8 mouse cellular contexts compared by ENCODE assay signal in the genomic region with DNA sequence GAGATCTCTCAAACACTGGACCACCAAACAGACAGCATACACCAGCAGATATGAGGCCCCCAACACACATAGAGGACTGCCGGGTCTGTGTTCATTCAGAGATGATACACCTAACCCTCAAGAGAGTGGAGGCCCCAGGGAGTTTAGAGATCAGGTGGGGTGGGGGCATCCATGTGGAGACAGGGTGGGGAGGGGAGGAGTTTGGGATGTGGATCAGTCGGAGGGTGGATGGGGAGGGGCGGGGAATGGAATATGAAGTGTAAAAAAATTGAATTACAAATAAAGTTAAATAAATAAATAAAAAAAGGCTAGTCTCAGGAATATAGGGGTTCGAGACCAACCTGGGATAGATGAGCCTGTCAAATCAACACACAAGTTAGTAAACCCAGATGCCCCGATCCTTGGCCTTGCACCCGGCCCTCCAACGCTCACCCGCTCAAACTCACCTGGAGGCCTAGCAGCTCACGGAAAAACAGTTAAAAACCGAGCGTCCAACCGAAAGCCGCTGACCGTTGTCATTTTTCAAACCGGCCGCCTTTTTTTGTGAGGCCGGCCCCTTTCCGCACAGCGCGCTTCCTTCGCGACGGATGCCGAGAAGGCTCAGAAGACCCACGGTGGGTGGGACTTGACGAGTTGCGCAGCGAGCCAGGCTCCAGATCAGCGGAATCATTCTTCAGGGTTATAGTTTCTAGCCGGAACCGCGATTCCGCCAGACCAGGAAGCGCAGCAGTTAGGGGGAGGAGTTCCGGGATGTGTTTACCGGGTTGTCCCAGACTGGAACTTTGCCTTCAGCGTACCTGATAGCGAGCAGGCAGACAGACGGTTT. TPM values are rescaled to one million over a fixed set of nuclear protein-coding genes. Genes with fewer than 3 reads are reported as not detected.
DNase-seq lines count a peak whose midpoint lies in the region; ATAC-seq and TF ChIP-seq lines count a peak whose summit lies in the region.

A gene (minus strand): TSS at position 589 of the 826 bp plus-strand sequence.

- WGBS in forebrain, embryonic 13.5 days = under 1% methylated on average over 39 of the region's 39 CpGs
- WGBS in large intestine, adult 2 months = under 1% methylated on average over 39 of the region's 39 CpGs
- under 1% methylated on average over 39 of the region's 39 CpGs for WGBS in liver, postnatal 0 days (ENCODE audit: insufficient replicate concordance)
- under 1% methylated on average over 39 of the region's 39 CpGs for WGBS in neural tube, embryonic 14.5 days

- ATAC-seq in cerebellum, adult (ENCODE audit: insufficient number of reproducible peaks, low FRiP score, low TSS enrichment) = peak; percentile 98
- ATAC-seq in forebrain, embryonic 13.5 days = peak; percentile 98
- ATAC-seq in liver, postnatal 0 days = peak; percentile 99
- peak; percentile 97 for ATAC-seq in neural tube, embryonic 14.5 days (ENCODE audit: low read depth)

- peak; percentile 99 for DNase-seq in heart, postnatal 10 days
- DNase-seq in large intestine, adult 2 months (ENCODE audit: low read depth, low spot score) = peak; percentile 95
- DNase-seq in liver, postnatal 0 days = peak; percentile 98
- DNase-seq in testis, postnatal 10 days (ENCODE audit: low spot score) = peak; percentile 96

- peaks cover 6% of the 10 kb centered on the region for H3K9me3 ChIP-seq in ES-Bruce4 (replicated peaks; ENCODE audit: control insufficient read depth, insufficient read depth, low read length, poor library complexity, severe bottlenecking)
- H3K9me3 ChIP-seq in forebrain, embryonic 13.5 days (replicated peaks) = no peaks in the 10 kb centered on the region
- H3K9me3 ChIP-seq in liver, postnatal 0 days (ENCODE audit: low read length) = no peaks in the 10 kb centered on the region
- H3K9me3 ChIP-seq in neural tube, embryonic 14.5 days (ENCODE audit: control insufficient read depth, low read length) = no peaks in the 10 kb centered on the region

- H3K4me1 ChIP-seq in ES-Bruce4 (ENCODE audit: control insufficient read depth, insufficient read depth, low read length) = no peaks in the 10 kb centered on the region
- H3K4me1 ChIP-seq in forebrain, embryonic 13.5 days = peaks cover 16% of the 10 kb centered on the region
- H3K4me1 ChIP-seq in liver, postnatal 0 days (ENCODE audit: insufficient read depth) = peaks cover 8% of the 10 kb centered on the region; the same call in 1 of the 2 replicates
- H3K4me1 ChIP-seq in neural tube, embryonic 14.5 days (ENCODE audit: control insufficient read depth, insufficient read depth, low read length) = no peaks in the 10 kb centered on the region

- intact Hi-C loops in heart, postnatal 10 days (cut with DNase I) = loop anchor here (1.0 to 5.0 kb wide), 4 partner anchors 141 to 401 kb away; a partner anchor contains a TSS

- 0 out of 2 replicates have a peak, but pooled peaks have one; percentile 4 for TF ChIP-seq EP300 in ES-Bruce4 (IDR thresholded peaks at IDR 0.05; ENCODE audit: insufficient read depth, low read depth, low read length)
- peak; percentile 87 for TF ChIP-seq EP300 in liver, postnatal 0 days (IDR thresholded peaks at IDR 0.05; ENCODE audit: low read depth)

- H3K27me3 ChIP-seq in ES-Bruce4 (ENCODE audit: control insufficient read depth, insufficient read depth, low read length, poor library complexity, severe bottlenecking) = no peaks in the 10 kb centered on the region
- H3K27me3 ChIP-seq in forebrain, embryonic 13.5 days = no peaks in the 10 kb centered on the region
- H3K27me3 ChIP-seq in liver, postnatal 0 days (ENCODE audit: insufficient read depth, low read length) = no peaks in the 10 kb centered on the region
- no peaks in the 10 kb centered on the region for H3K27me3 ChIP-seq in neural tube, embryonic 14.5 days (ENCODE audit: control insufficient read depth, insufficient read depth, low read length)

- TF ChIP-seq POLR2A in ES-Bruce4 (IDR thresholded peaks at IDR 0.05; ENCODE audit: insufficient read depth, low read length) = peak; percentile 82

- H3K4me2 ChIP-seq in forebrain, embryonic 13.5 days = peak within 1 kb of the TSS; percentile 69
- H3K4me2 ChIP-seq in liver, postnatal 0 days (ENCODE audit: low read depth, low read length) = peak within 1 kb of the TSS; percentile 64
- H3K4me2 ChIP-seq in neural tube, embryonic 14.5 days (ENCODE audit: low read depth, low read length) = peak within 1 kb of the TSS; percentile 78

- peak within 1 kb of the TSS; percentile 98 for H3K4me3 ChIP-seq in ES-Bruce4 (ENCODE audit: low read depth, low read length)
- peak within 1 kb of the TSS; percentile 59 for H3K4me3 ChIP-seq in forebrain, embryonic 13.5 days
- peak within 1 kb of the TSS; percentile 65 for H3K4me3 ChIP-seq in liver, postnatal 0 days (ENCODE audit: low read depth, low read length)
- H3K4me3 ChIP-seq in neural tube, embryonic 14.5 days (ENCODE audit: low read depth, low read length) = peak within 1 kb of the TSS; percentile 46

- H3K27ac ChIP-seq in ES-Bruce4 (ENCODE audit: insufficient read depth, low read length) = peak within 1 kb of the TSS; percentile 52
- H3K27ac ChIP-seq in forebrain, embryonic 13.5 days = peak within 1 kb of the TSS; percentile 73
- H3K27ac ChIP-seq in liver, postnatal 0 days (ENCODE audit: low read depth) = peak within 1 kb of the TSS; percentile 93
- peak within 1 kb of the TSS; percentile 76 for H3K27ac ChIP-seq in neural tube, embryonic 14.5 days (ENCODE audit: low read depth, low read length)

- peaks cover 9% of the 10 kb centered on the region for H3K36me3 ChIP-seq in ES-Bruce4 (ENCODE audit: control insufficient read depth, insufficient read depth, low read length, poor library complexity, severe bottlenecking)
- H3K36me3 ChIP-seq in forebrain, embryonic 13.5 days (ENCODE audit: poor library complexity, severe bottlenecking) = peaks cover 24% of the 10 kb centered on the region
- H3K36me3 ChIP-seq in liver, postnatal 0 days (replicated peaks; ENCODE audit: insufficient read depth, low read length) = peaks cover 9% of the 10 kb centered on the region
- H3K36me3 ChIP-seq in neural tube, embryonic 14.5 days (ENCODE audit: control insufficient read depth, insufficient read depth, low read length) = no peaks in the 10 kb centered on the region

- TF ChIP-seq CTCF in ES-Bruce4 (IDR thresholded peaks at IDR 0.05; ENCODE audit: low read depth, low read length) = no peak
- TF ChIP-seq CTCF in liver, postnatal 0 days (IDR thresholded peaks at IDR 0.05; ENCODE audit: low read depth) = no peak

- H3K9ac ChIP-seq in ES-Bruce4 (ENCODE audit: low read depth, poor library complexity, severe bottlenecking) = peak within 1 kb of the TSS; percentile 86
- H3K9ac ChIP-seq in forebrain, embryonic 13.5 days = peak within 1 kb of the TSS; percentile 65
- H3K9ac ChIP-seq in liver, postnatal 0 days (replicated peaks) = peak within 1 kb of the TSS; percentile 71
- H3K9ac ChIP-seq in neural tube, embryonic 14.5 days (replicated peaks; ENCODE audit: low read depth, low read length) = peak within 1 kb of the TSS; percentile 29; the same call in 1 of the 2 replicates

RNA-seq across cellular contexts. Expression of the gene that starts here (rescaled TPM):
- polyA plus RNA-seq in ES-Bruce4 (2011; ENCODE audit: insufficient read depth, insufficient read length, low read depth, missing spikeins) = 56.3 and 58.3 TPM in 2 replicates
- polyA plus RNA-seq in forebrain, embryonic 13.5 days (2015; fragmentation: Nextera tagmentation; extraction: Ambion mirVana) = 64.6 and 66.7 TPM in 2 replicates
- 10 to 100 TPM; 11.0 to 12.2 TPM for total RNA-seq in heart, postnatal 10 days (2021)
- polyA plus RNA-seq in large intestine, adult 2 months (2012; rRNA removed) = 3.5 and 3.8 TPM in 2 replicates
- 20.5 and 22.6 TPM in 2 replicates for polyA plus RNA-seq in liver, postnatal 0 days (2015; fragmentation: Nextera tagmentation; extraction: Ambion mirVana)
- 6.2 and 8.6 TPM in 2 replicates for polyA plus RNA-seq in neural tube, embryonic 14.5 days (2014; fragmentation: Nextera tagmentation; extraction: Ambion mirVana)

Comparison
In these comparisons a context has a peak if more than half of its experiments do, and no peak if none do; other contexts are left out.
1. Peak in every context shown above with its lines: DNase-seq, ATAC-seq, H3K4me3 ChIP-seq and H3K27ac ChIP-seq.
2. H3K4me3 ChIP-seq: peak in every context shown above with its lines; median percentile 98 in ES-Bruce4; 65 in liver, postnatal 0 days; 59 in forebrain, embryonic 13.5 days; 46 in neural tube, embryonic 14.5 days.
3. H3K9ac ChIP-seq: peak in every context shown above with its lines; median percentile 86 in ES-Bruce4; 71 in liver, postnatal 0 days; 65 in forebrain, embryonic 13.5 days; 29 in neural tube, embryonic 14.5 days.